Mouse (Mus musculus): ENCODE results near the gene Klhdc7b. TPM values are rescaled to one million over a fixed set of nuclear protein-coding genes. Genes with fewer than 3 reads are reported as not detected.

Klhdc7b gene
- polyA plus RNA-seq, 1 experiment from 2014 or later, result 0.05 TPM

GRCm38 (mm10) chr15:89404831-89405623, 20.3 kb downstream of the Klhdc7b start:
- Histone ChIP-seq H3K9ac (no peak overlapping the region), H3K4me1 (replicated peaks) (no peaks in the 10 kb centered on the region), H3K4me2 (no peak overlapping the region), H3K36me3 (no peaks in the 10 kb centered on the region), H3K9me3 (peaks cover 13% of the 10 kb centered on the region), H3K27ac (no peak overlapping the region), H3K4me3 (no peak overlapping the region), H3K27me3 (no peaks in the 10 kb centered on the region)
- WGBS, result 88% methylated on average over 10 of the region's 10 CpGs
- ATAC-seq (ENCODE audit: low FRiP score), result no peak

DNA sequence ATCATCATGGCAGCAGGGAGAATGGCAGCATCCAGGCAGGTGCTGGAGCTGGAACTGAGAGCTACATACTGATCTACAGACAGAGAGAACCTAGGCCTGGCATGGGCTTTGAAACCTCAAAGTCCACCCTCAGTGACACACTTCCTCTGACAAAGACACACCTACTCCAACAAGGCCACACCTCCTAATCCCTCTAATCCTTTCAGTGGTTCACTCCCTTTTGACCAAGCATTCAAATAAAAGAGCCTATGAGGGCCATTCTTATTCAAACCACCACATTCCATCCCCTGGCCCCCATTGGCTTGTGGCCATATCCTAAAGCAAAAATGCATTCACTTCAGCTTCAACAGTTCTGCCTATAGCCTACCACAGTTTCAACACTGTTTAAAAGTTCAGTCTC, 22.0 kb downstream of the Klhdc7b start:
- Histone ChIP-seq H3K27ac (no peak overlapping the region), H3K4me2 (no peak overlapping the region), H3K36me3 (no peaks in the 10 kb centered on the region), H3K4me1 (replicated peaks) (no peaks in the 10 kb centered on the region), H3K9ac (no peak overlapping the region), H3K4me3 (no peak overlapping the region), H3K9me3 (peaks cover 13% of the 10 kb centered on the region), H3K27me3 (no peaks in the 10 kb centered on the region)
- ATAC-seq (ENCODE audit: low FRiP score), result no peak

GRCm38 (mm10) chr15:89410118-89410517, 25.4 kb downstream of the Klhdc7b start, which contains the start of gene Syce3:
TSS of gene Syce3 (minus strand) at chr15:89410503.
- Histone ChIP-seq H3K4me2 (no peak within 1 kb of the TSS), H3K27ac (no peak within 1 kb of the TSS), H3K4me1 (replicated peaks) (no peaks in the 10 kb centered on the region), H3K36me3 (no peaks in the 10 kb centered on the region), H3K9ac (no peak within 1 kb of the TSS), H3K4me3 (no peak within 1 kb of the TSS), H3K9me3 (peaks cover 13% of the 10 kb centered on the region), H3K27me3 (no peaks in the 10 kb centered on the region)
- ATAC-seq (ENCODE audit: low FRiP score), result no peak
- 88% methylated on average over 22 of the region's 24 CpGs for WGBS

GRCm38 (mm10) chr15:89415282-89415681, 30.6 kb downstream of the Klhdc7b start:
- Histone ChIP-seq H3K9me3 (no peaks in the 10 kb centered on the region), H3K4me1 (replicated peaks) (no peaks in the 10 kb centered on the region), H3K9ac (no peak overlapping the region), H3K4me2 (no peak overlapping the region), H3K27me3 (no peaks in the 10 kb centered on the region), H3K4me3 (no peak overlapping the region), H3K27ac (no peak overlapping the region), H3K36me3 (peaks cover 43% of the 10 kb centered on the region)
- 94% methylated on average over 8 of the region's 8 CpGs for WGBS
- ATAC-seq (ENCODE audit: low FRiP score), result no peak

- H3K4me1 ChIP-seq (replicated peaks), result no peaks in the 10 kb centered on the region
- H3K27ac ChIP-seq, result no peak overlapping the region
- H3K27me3 ChIP-seq, result no peaks in the 10 kb centered on the region
- no peak for ATAC-seq (ENCODE audit: low FRiP score)
- no peak overlapping the region for H3K4me2 ChIP-seq
- H3K9ac ChIP-seq, result no peak overlapping the region
- peaks cover 86% of the 10 kb centered on the region for H3K36me3 ChIP-seq
- H3K4me3 ChIP-seq, result no peak overlapping the region
- WGBS, result 92% methylated on average over 9 of the region's 9 CpGs
- no peaks in the 10 kb centered on the region for H3K9me3 ChIP-seq
Observed at GRCm38 (mm10) chr15:89421938-89422337, 37.2 kb downstream of the Klhdc7b start.

GRCm38 (mm10) chr15:89424621-89425020, 39.9 kb downstream of the Klhdc7b start:
- H3K4me2 ChIP-seq, result no peak overlapping the region
- no peak overlapping the region for H3K4me3 ChIP-seq
- no peak overlapping the region for H3K9ac ChIP-seq
- ATAC-seq (ENCODE audit: low FRiP score), result no peak
- no peaks in the 10 kb centered on the region for H3K9me3 ChIP-seq
- WGBS, result 90% methylated on average over 8 of the region's 8 CpGs
- no peaks in the 10 kb centered on the region for H3K27me3 ChIP-seq
- H3K4me1 ChIP-seq (replicated peaks), result peaks cover 14% of the 10 kb centered on the region
- no peak overlapping the region for H3K27ac ChIP-seq
- H3K36me3 ChIP-seq, result peaks cover 69% of the 10 kb centered on the region

DNA sequence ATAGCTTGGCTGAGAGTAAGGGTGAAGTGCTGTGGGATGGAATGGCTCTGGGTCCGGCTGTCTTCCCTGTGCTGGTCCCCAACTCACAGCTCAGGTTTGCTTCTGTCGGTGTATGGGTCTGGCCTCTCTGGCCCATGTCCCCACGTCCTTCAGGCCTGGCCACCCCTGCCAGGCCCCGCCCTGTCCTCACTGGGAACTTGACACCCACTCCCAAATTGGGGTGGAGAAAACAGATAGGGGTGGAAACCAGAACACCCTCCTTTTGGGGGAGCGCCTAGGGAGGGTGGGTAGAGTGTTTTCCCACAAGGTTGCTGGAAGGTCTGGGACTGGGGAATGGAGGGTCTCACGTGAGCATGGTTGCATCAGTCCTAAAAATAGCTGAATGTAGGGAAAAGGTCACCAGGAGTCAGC, 41.0 kb downstream of the Klhdc7b start, which contains the start of gene Cpt1b:
Gene Cpt1b, minus strand, starts transcription at position 153 of the 411 bp plus-strand sequence.
- H3K27me3 ChIP-seq, result no peaks in the 10 kb centered on the region
- 35% methylated on average over 6 of the region's 6 CpGs for WGBS
- no peak within 1 kb of the TSS for H3K4me2 ChIP-seq
- peaks cover 58% of the 10 kb centered on the region for H3K36me3 ChIP-seq
- H3K9me3 ChIP-seq, result no peaks in the 10 kb centered on the region
- H3K4me3 ChIP-seq, result no peak within 1 kb of the TSS
- peaks cover 18% of the 10 kb centered on the region for H3K4me1 ChIP-seq (replicated peaks)
- ATAC-seq (ENCODE audit: low FRiP score), result no peak
- no peak within 1 kb of the TSS for H3K27ac ChIP-seq
- H3K9ac ChIP-seq, result no peak within 1 kb of the TSS

DNA sequence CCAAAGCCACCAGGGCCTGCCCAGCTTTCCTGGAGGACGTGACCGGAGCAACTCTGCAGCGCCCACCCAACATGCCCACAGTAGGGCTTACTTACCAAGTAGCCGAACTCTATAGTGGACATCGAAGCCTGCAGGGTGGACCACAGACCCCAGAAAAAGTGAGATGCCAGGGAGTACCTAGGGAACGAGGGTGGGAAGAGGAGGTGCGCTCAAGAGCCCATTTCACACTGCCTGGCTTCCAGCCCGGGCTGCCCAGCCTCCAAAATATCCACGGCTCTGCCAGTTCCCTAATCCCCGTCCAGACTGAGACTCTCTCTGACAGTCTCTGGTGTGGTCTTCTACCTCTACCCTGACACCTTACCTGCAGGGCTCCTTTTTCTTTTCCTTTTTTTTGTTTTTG, 42.0 kb downstream of the Klhdc7b start:
- ATAC-seq (ENCODE audit: low FRiP score), result no peak
- Histone ChIP-seq H3K4me2 (no peak overlapping the region), H3K27ac (no peak overlapping the region), H3K4me3 (no peak overlapping the region), H3K4me1 (replicated peaks) (peaks cover 28% of the 10 kb centered on the region), H3K9me3 (no peaks in the 10 kb centered on the region), H3K36me3 (peaks cover 51% of the 10 kb centered on the region), H3K9ac (no peak overlapping the region), H3K27me3 (no peaks in the 10 kb centered on the region)
- 94% methylated on average over 10 of the region's 10 CpGs for WGBS

GRCm38 (mm10) chr15:89428136-89428790, 43.5 kb downstream of the Klhdc7b start:
- Histone ChIP-seq H3K27me3 (no peaks in the 10 kb centered on the region), H3K36me3 (peaks cover 39% of the 10 kb centered on the region), H3K4me1 (replicated peaks) (peaks cover 28% of the 10 kb centered on the region), H3K27ac (0 out of 2 replicates have a peak overlapping the region, but pooled peaks have one; percentile 98), H3K9me3 (no peaks in the 10 kb centered on the region), H3K9ac (peak overlapping the region; percentile 84), H3K4me2 (peak overlapping the region; percentile 90), H3K4me3 (peak overlapping the region; percentile 78)
- ATAC-seq (ENCODE audit: low FRiP score), result no peak
- WGBS, result 87% methylated on average over 19 of the region's 19 CpGs

- Histone ChIP-seq H3K9ac (peak overlapping the region; percentile 84), H3K4me1 (replicated peaks) (peaks cover 28% of the 10 kb centered on the region), H3K27ac (peak overlapping the region; percentile 98), H3K9me3 (no peaks in the 10 kb centered on the region), H3K27me3 (no peaks in the 10 kb centered on the region), H3K36me3 (peaks cover 33% of the 10 kb centered on the region), H3K4me3 (peak overlapping the region; percentile 78), H3K4me2 (peak overlapping the region; percentile 90)
- WGBS, result 4% methylated on average over 22 of the region's 22 CpGs
- peak; percentile 57 for ATAC-seq (ENCODE audit: low FRiP score)
Observed at GRCm38 (mm10) chr15:89428821-89429351, 44.2 kb downstream of the Klhdc7b start.

DNA sequence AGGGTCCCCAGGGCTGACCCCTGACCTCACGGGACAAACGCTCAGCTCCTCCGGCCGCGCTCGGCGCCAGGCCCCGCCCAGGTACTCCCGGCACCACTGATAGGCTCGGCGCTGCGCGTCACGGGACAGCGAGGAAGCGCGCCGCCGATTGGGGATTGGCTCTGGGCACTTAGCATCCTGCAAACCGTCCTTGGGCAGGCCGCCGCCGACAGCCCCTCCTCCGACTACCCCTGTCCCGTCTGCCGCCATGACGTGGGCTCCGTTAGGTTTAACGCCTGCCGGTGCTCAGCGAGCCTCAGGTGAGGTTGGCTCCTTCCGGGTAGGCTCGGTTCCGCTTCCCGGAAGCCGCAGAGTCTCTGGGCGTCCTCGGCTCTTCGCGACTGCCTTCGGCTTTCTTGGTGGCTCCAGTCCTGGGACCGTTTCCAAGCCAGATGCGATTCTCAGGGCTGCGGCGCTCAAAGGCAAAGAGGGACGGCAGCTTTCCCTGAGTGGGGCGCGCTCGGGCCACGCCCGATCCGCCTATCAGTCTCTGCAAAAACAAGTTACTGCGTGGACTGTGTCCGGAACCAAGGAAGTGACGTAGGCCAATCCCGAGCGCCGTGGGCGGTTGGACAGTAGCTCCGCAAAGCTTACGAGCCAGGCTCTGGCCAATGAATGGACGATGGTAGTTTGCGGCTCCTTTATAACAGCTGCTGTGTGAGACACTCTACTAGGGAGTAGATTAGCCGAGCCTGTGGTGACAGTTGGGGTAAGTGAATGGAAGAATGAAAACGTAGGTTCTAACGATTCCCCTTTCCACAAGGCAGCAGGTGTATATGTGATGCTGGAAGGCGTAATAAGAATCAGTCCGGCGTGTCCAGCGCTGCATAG, 44.9 kb downstream of the Klhdc7b start, which contains the start of the genes C730034F03Rik, Gm44502 and Chkb:
Gene C730034F03Rik, plus strand, starts transcription at position 238 of the 870 bp plus-strand sequence.
Gene Gm44502, minus strand, starts transcription at position 345 of the 870 bp plus-strand sequence.
Gene Chkb, minus strand, starts transcription at position 557 of the 870 bp plus-strand sequence.
- Histone ChIP-seq H3K27me3 (no peaks in the 10 kb centered on the region), H3K9me3 (no peaks in the 10 kb centered on the region), H3K9ac (peak within 1 kb of the TSS; percentile 84), H3K36me3 (peaks cover 26% of the 10 kb centered on the region), H3K4me3 (peak within 1 kb of the TSS; percentile 78), H3K4me2 (peak within 1 kb of the TSS; percentile 90), H3K4me1 (replicated peaks) (peaks cover 28% of the 10 kb centered on the region), H3K27ac (peak within 1 kb of the TSS; percentile 98)
- whole genome bisulfite sequencing, result under 1% methylated on average over 70 of the region's 70 CpGs
- peak; percentile 95 for ATAC-seq (ENCODE audit: low FRiP score)

All from hindbrain, embryonic 13.5 days (tissue).